Mouse (Mus musculus): Measurements from ENCODE around the gene Mrtfa. TPM values are rescaled to one million over a fixed set of nuclear protein-coding genes. Genes with fewer than 3 reads are reported as not detected.

Gene Mrtfa
- polyA plus RNA-seq, 1 experiment from 2014 or later, result 29.7 TPM

- H3K4me1 ChIP-seq (replicated peaks), result peaks cover 5% of the 10 kb centered on the region; the same call in 1 of the 2 replicates
- no peak overlapping the region for H3K4me3 ChIP-seq
- H3K9ac ChIP-seq, result no peak overlapping the region
- no peak for ATAC-seq (ENCODE audit: low FRiP score, low read depth)
- WGBS, result 96% methylated on average over 1 of the region's 1 CpGs
- no peaks in the 10 kb centered on the region for H3K9me3 ChIP-seq
- H3K4me2 ChIP-seq, result no peak overlapping the region
- H3K36me3 ChIP-seq, result no peaks in the 10 kb centered on the region
- H3K27me3 ChIP-seq, result no peaks in the 10 kb centered on the region
- no peak overlapping the region for H3K27ac ChIP-seq (replicated peaks)
These were observed 120.1 kb downstream of the Mrtfa start for GRCm38 (mm10) chr15:81070470-81070869.

GRCm38 (mm10) chr15:81068641-81069381 lies 121.7 kb downstream of the Mrtfa start:
- H3K27me3 ChIP-seq, result no peaks in the 10 kb centered on the region
- no peak overlapping the region for H3K4me3 ChIP-seq
- H3K4me1 ChIP-seq (replicated peaks), result peaks cover 2% of the 10 kb centered on the region; the same call in 1 of the 2 replicates
- no peak overlapping the region for H3K27ac ChIP-seq (replicated peaks)
- no peak overlapping the region for H3K9ac ChIP-seq
- H3K4me2 ChIP-seq, result no peak overlapping the region
- 98% methylated on average over 5 of the region's 5 CpGs for WGBS
- no peaks in the 10 kb centered on the region for H3K9me3 ChIP-seq
- no peak for ATAC-seq (ENCODE audit: low FRiP score, low read depth)
- H3K36me3 ChIP-seq, result no peaks in the 10 kb centered on the region

GRCm38 (mm10) chr15:81067761-81068160 lies 122.8 kb downstream of the Mrtfa start:
- Histone ChIP-seq H3K36me3 (no peaks in the 10 kb centered on the region), H3K27ac (replicated peaks) (no peak overlapping the region), H3K4me1 (replicated peaks) (peaks cover 4% of the 10 kb centered on the region), H3K4me3 (no peak overlapping the region), H3K27me3 (no peaks in the 10 kb centered on the region), H3K4me2 (no peak overlapping the region), H3K9me3 (no peaks in the 10 kb centered on the region), H3K9ac (no peak overlapping the region)
- no peak for ATAC-seq (ENCODE audit: low FRiP score, low read depth)
- WGBS, result 92% methylated on average over 3 of the region's 3 CpGs

GRCm38 (mm10) chr15:81066976-81067375 lies 123.6 kb downstream of the Mrtfa start:
- peaks cover 12% of the 10 kb centered on the region for H3K4me1 ChIP-seq (replicated peaks)
- H3K9ac ChIP-seq, result no peak overlapping the region
- no peak overlapping the region for H3K4me3 ChIP-seq
- 80% methylated on average over 5 of the region's 5 CpGs for WGBS
- H3K27me3 ChIP-seq, result no peaks in the 10 kb centered on the region
- H3K9me3 ChIP-seq, result no peaks in the 10 kb centered on the region
- no peak overlapping the region for H3K27ac ChIP-seq (replicated peaks)
- no peaks in the 10 kb centered on the region for H3K36me3 ChIP-seq
- ATAC-seq (ENCODE audit: low FRiP score, low read depth), result no peak
- H3K4me2 ChIP-seq, result no peak overlapping the region

- Histone ChIP-seq H3K9me3 (no peaks in the 10 kb centered on the region), H3K36me3 (no peaks in the 10 kb centered on the region), H3K4me3 (no peak overlapping the region), H3K27me3 (no peaks in the 10 kb centered on the region), H3K4me2 (no peak overlapping the region), H3K9ac (no peak overlapping the region), H3K4me1 (replicated peaks) (peaks cover 14% of the 10 kb centered on the region), H3K27ac (replicated peaks) (no peak overlapping the region)
- no peak for ATAC-seq (ENCODE audit: low FRiP score, low read depth)
- 98% methylated on average over 4 of the region's 4 CpGs for WGBS
These were observed 125.9 kb downstream of the Mrtfa start for GRCm38 (mm10) chr15:81064661-81065060.

GRCm38 (mm10) chr15:81064143-81064542 lies 126.4 kb downstream of the Mrtfa start:
- WGBS, result 39% methylated on average over 1 of the region's 1 CpGs
- ATAC-seq (ENCODE audit: low FRiP score, low read depth), result no peak
- H3K4me3 ChIP-seq, result no peak overlapping the region
- H3K9ac ChIP-seq, result no peak overlapping the region
- H3K36me3 ChIP-seq, result no peaks in the 10 kb centered on the region
- peaks cover 14% of the 10 kb centered on the region for H3K4me1 ChIP-seq (replicated peaks)
- no peak overlapping the region for H3K27ac ChIP-seq (replicated peaks)
- H3K4me2 ChIP-seq, result no peak overlapping the region
- H3K9me3 ChIP-seq, result no peaks in the 10 kb centered on the region
- H3K27me3 ChIP-seq, result no peaks in the 10 kb centered on the region

GRCm38 (mm10) chr15:81062616-81063015 lies 127.9 kb downstream of the Mrtfa start:
- Histone ChIP-seq H3K36me3 (no peaks in the 10 kb centered on the region), H3K4me2 (no peak overlapping the region), H3K4me3 (no peak overlapping the region), H3K4me1 (replicated peaks) (peaks cover 14% of the 10 kb centered on the region), H3K27ac (replicated peaks) (no peak overlapping the region), H3K9me3 (no peaks in the 10 kb centered on the region), H3K9ac (no peak overlapping the region), H3K27me3 (no peaks in the 10 kb centered on the region)
- ATAC-seq (ENCODE audit: low FRiP score, low read depth), result no peak
- 47% methylated on average over 8 of the region's 8 CpGs for WGBS

GRCm38 (mm10) chr15:81062175-81062588 lies 128.4 kb downstream of the Mrtfa start:
- Histone ChIP-seq H3K4me1 (replicated peaks) (peaks cover 14% of the 10 kb centered on the region), H3K27ac (replicated peaks) (no peak overlapping the region)
- no peak for ATAC-seq (ENCODE audit: low FRiP score, low read depth)

GRCm38 (mm10) chr15:81060975-81061374 lies 129.6 kb downstream of the Mrtfa start:
- Histone ChIP-seq H3K9me3 (no peaks in the 10 kb centered on the region), H3K9ac (no peak overlapping the region), H3K4me2 (no peak overlapping the region), H3K4me1 (replicated peaks) (peaks cover 14% of the 10 kb centered on the region), H3K4me3 (no peak overlapping the region), H3K27ac (replicated peaks) (no peak overlapping the region), H3K27me3 (no peaks in the 10 kb centered on the region), H3K36me3 (no peaks in the 10 kb centered on the region)
- no peak for ATAC-seq (ENCODE audit: low FRiP score, low read depth)
- whole genome bisulfite sequencing, result 98% methylated on average over 2 of the region's 2 CpGs

More at GRCm38 (mm10) chr15:81062175-81062588, 128.4 kb downstream of the Mrtfa start:
- Histone ChIP-seq H3K4me3 (no peak overlapping the region), H3K4me2 (no peak overlapping the region), H3K36me3 (no peaks in the 10 kb centered on the region), H3K9ac (no peak overlapping the region), H3K27me3 (no peaks in the 10 kb centered on the region), H3K9me3 (no peaks in the 10 kb centered on the region)
- WGBS, result 23% methylated on average over 8 of the region's 8 CpGs

GRCm38 (mm10) chr15:81057736-81058135 lies 132.8 kb downstream of the Mrtfa start:
- Histone ChIP-seq H3K9me3 (no peaks in the 10 kb centered on the region), H3K4me3 (no peak overlapping the region), H3K27ac (replicated peaks) (no peak overlapping the region), H3K27me3 (no peaks in the 10 kb centered on the region), H3K4me1 (replicated peaks) (peaks cover 11% of the 10 kb centered on the region), H3K36me3 (no peaks in the 10 kb centered on the region), H3K9ac (no peak overlapping the region), H3K4me2 (no peak overlapping the region)
- WGBS, result 95% methylated on average over 5 of the region's 5 CpGs
- no peak for ATAC-seq (ENCODE audit: low FRiP score, low read depth)

- no peaks in the 10 kb centered on the region for H3K27me3 ChIP-seq
- H3K4me2 ChIP-seq, result no peak overlapping the region
- no peaks in the 10 kb centered on the region for H3K9me3 ChIP-seq
- ATAC-seq (ENCODE audit: low FRiP score, low read depth), result no peak
- 96% methylated on average over 2 of the region's 2 CpGs for WGBS
- no peaks in the 10 kb centered on the region for H3K4me1 ChIP-seq (replicated peaks)
- no peak overlapping the region for H3K4me3 ChIP-seq
- H3K9ac ChIP-seq, result no peak overlapping the region
- H3K36me3 ChIP-seq, result no peaks in the 10 kb centered on the region
- no peak overlapping the region for H3K27ac ChIP-seq (replicated peaks)
These were observed 135.1 kb downstream of the Mrtfa start for GRCm38 (mm10) chr15:81055488-81055887.

- H3K36me3 ChIP-seq, result no peaks in the 10 kb centered on the region
- no peak overlapping the region for H3K4me2 ChIP-seq
- no peak overlapping the region for H3K4me3 ChIP-seq
- H3K27me3 ChIP-seq, result no peaks in the 10 kb centered on the region
- H3K27ac ChIP-seq (replicated peaks), result no peak overlapping the region
- no peaks in the 10 kb centered on the region for H3K9me3 ChIP-seq
- no peak overlapping the region for H3K9ac ChIP-seq
- peaks cover 3% of the 10 kb centered on the region; the same call in 1 of the 2 replicates for H3K4me1 ChIP-seq (replicated peaks)
- ATAC-seq (ENCODE audit: low FRiP score, low read depth), result no peak
- 94% methylated on average over 5 of the region's 5 CpGs for WGBS
These were observed 138.1 kb downstream of the Mrtfa start for GRCm38 (mm10) chr15:81052491-81052890.

- Histone ChIP-seq H3K27me3 (no peaks in the 10 kb centered on the region), H3K9ac (no peak overlapping the region), H3K4me3 (no peak overlapping the region), H3K27ac (replicated peaks) (no peak overlapping the region), H3K36me3 (no peaks in the 10 kb centered on the region), H3K9me3 (no peaks in the 10 kb centered on the region), H3K4me1 (replicated peaks) (peaks cover 3% of the 10 kb centered on the region; the same call in 1 of the 2 replicates), H3K4me2 (no peak overlapping the region)
- 64% methylated on average over 3 of the region's 3 CpGs for WGBS
- no peak for ATAC-seq (ENCODE audit: low FRiP score, low read depth)
These were observed 140.1 kb downstream of the Mrtfa start for GRCm38 (mm10) chr15:81050488-81050887.
